Mouse (Mus musculus) induced T-regulatory cell, adult 2 months (primary cell): ENCODE measurements around the gene Lhx5.

Experiments used
- DNase-seq: peaks from one replicate; pipeline ENCODE4 v3.0.0-alpha.2; 2012; ENCODE audit warnings: low read depth

The Lhx5 gene

GRCm38 (mm10) chr5:120465062-120465461 is 33.6 kb downstream of the Lhx5 start:
- DNase-seq = peak; percentile 62

- no peak for DNase-seq
Measured at GRCm38 (mm10) chr5:120465860-120466259, 34.4 kb downstream of the Lhx5 start.

GRCm38 (mm10) chr5:120467026-120467425 is 35.5 kb downstream of the Lhx5 start:
- no peak for DNase-seq

GRCm38 (mm10) chr5:120468336-120468735 is 36.8 kb downstream of the Lhx5 start:
- DNase-seq = no peak

GRCm38 (mm10) chr5:120468830-120469229 is 37.3 kb downstream of the Lhx5 start:
- DNase-seq = no peak

GRCm38 (mm10) chr5:120471538-120471937 is 40.0 kb downstream of the Lhx5 start:
- DNase-seq = no peak

GRCm38 (mm10) chr5:120472770-120473169 is 41.3 kb downstream of the Lhx5 start, which contains the start of gene Sdsl:
Sdsl (minus strand) TSS chr5:120472810.
- no peak for DNase-seq

- DNase-seq = no peak
Measured at GRCm38 (mm10) chr5:120473361-120473760, 41.9 kb downstream of the Lhx5 start.

GRCm38 (mm10) chr5:120475861-120476260 is 44.4 kb downstream of the Lhx5 start:
- no peak for DNase-seq

- DNase-seq = no peak
Measured at GRCm38 (mm10) chr5:120476296-120476695, 44.8 kb downstream of the Lhx5 start, which contains the start of gene Sds. Sds (plus strand) TSS chr5:120476526.

GRCm38 (mm10) chr5:120477993-120478392 is 46.5 kb downstream of the Lhx5 start:
- no peak for DNase-seq

GRCm38 (mm10) chr5:120479538-120479937 is 48.0 kb downstream of the Lhx5 start:
- peak; percentile 46 for DNase-seq

GRCm38 (mm10) chr5:120481205-120481604 is 49.7 kb downstream of the Lhx5 start:
- DNase-seq = no peak

- no peak for DNase-seq
Measured at GRCm38 (mm10) chr5:120483399-120483798, 51.9 kb downstream of the Lhx5 start.

- DNase-seq = no peak
Measured at GRCm38 (mm10) chr5:120487844-120488243, 56.3 kb downstream of the Lhx5 start.

- DNase-seq = no peak
Measured at GRCm38 (mm10) chr5:120490679-120491192, 59.2 kb downstream of the Lhx5 start.
